Mouse (Mus musculus) NIH3T3 (cell line): ENCODE results near the gene Adam15.

Source experiments
- DNase-seq: peaks from one replicate; pipeline ENCODE4 v3.0.0-alpha.2; 2012; ENCODE audit warnings: low read depth

Adam15 gene

DNA sequence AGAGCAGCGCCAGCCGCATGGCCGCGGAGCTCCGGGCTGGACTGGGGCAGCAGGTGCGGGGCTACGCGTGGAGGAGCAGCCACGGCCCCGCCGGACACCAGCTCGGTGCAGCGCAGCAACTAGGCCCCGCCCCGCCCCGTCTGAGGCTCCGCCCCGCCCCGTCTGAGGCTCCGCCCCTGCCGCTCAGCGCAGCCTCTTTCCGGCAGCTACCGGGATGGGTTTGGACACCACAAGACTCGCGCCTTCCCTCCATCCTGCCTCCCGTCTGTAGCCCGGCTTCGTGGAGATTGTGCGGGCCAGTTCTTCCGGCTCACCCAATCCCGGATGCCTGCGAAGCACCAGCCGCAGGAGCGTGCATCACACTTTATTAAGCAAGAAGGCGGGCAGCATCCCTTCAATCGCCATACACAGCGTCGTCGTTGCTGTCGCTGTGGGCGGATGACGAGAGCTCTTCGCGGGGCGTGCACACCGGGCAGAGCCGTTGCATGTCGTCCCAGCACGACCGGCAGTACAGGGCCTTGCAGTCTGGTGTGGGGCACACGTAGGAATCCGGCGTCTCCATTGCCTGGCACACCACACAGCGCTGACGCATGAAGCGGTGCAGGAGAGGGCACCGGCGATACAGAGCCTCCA, at the start of gene Adam15:
Gene Adam15 (minus strand): TSS at position 128 of the 633 bp plus-strand sequence.
- peak; percentile 91 for DNase-seq

- DNase-seq: no peak
Measured at GRCm38 (mm10) chr3:89396654-89397005, 46.8 kb upstream of the Adam15 start.

DNA sequence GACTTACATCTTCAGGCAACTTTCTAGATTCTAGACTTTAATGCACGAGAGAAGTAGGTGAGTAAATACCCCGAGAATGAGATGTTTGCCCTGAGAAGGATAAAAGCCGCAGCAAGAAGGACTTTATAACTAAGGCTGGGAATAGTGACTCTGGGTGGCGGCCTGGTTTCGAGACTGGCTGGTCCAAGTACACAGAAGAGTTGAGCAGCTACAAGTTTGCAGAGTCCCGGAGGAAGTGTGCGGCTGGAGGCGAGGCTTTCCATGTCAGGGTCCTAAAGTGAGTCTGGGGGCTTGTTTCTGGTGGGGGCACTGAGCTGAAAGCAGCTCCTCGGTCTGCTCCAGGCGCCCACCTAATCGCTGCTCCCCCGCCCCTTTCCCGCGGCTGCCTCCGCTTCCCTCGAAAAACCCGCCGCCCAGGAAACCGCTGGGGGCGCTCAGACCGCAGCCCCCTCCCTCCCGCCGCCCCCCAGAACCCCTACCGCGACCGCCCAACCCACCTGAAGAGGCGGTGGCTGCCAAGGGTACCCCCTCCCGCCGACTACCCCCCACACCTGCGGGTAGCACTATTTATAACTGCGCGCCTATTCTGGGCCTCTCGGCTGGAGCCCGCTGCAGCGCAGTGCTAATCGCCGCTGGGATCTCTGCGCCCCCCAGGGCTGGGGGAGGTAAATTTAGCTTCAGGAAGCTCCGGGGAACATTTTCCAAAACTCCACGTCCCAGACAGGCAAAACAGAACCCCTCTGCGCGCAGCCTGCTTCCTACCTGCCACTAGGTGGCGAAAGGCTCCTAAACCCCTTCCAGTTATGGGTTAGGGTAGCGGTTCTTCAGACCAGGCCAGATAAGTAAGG, 46.2 kb upstream of the Adam15 start:
- peak; percentile 93 for DNase-seq

DNA sequence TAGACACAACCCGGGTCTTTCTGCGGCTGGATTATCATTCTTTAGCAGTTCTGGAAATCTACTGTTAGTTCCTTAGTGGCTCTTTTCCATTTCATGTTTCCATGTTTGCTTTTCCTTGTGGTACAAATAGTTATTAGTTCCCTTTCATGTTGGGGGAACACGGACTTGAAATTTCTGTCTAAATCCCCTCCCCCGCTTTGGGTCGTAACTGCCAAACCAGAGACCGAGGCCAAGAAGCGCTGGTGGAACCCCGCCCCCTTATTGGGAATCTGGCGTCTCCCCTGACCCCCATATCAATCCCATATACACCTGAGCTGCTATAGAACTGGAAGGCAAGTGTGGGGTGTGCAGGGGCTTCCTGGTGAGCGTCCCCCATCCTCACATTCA, 45.6 kb upstream of the Adam15 start:
- DNase-seq: peak; percentile 21

DNA sequence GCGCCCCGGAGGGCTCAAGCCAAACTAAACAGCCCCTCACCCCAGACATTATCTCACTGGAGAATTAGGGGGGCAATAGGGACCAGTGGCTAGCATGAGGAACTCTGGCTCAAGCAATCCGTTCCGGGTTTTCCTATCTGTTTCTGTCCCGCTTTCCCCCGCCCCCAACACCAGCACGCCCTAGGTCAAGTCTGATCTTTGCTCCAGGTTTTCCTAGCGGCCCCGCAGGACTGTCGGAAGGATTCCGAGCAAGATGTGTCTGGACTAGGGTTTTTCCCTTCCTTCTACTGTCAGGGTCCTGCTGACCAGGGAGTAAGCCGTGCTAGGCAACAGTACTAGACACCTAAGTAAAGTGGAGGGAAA, 45.1 kb upstream of the Adam15 start:
- DNase-seq: no peak

DNA sequence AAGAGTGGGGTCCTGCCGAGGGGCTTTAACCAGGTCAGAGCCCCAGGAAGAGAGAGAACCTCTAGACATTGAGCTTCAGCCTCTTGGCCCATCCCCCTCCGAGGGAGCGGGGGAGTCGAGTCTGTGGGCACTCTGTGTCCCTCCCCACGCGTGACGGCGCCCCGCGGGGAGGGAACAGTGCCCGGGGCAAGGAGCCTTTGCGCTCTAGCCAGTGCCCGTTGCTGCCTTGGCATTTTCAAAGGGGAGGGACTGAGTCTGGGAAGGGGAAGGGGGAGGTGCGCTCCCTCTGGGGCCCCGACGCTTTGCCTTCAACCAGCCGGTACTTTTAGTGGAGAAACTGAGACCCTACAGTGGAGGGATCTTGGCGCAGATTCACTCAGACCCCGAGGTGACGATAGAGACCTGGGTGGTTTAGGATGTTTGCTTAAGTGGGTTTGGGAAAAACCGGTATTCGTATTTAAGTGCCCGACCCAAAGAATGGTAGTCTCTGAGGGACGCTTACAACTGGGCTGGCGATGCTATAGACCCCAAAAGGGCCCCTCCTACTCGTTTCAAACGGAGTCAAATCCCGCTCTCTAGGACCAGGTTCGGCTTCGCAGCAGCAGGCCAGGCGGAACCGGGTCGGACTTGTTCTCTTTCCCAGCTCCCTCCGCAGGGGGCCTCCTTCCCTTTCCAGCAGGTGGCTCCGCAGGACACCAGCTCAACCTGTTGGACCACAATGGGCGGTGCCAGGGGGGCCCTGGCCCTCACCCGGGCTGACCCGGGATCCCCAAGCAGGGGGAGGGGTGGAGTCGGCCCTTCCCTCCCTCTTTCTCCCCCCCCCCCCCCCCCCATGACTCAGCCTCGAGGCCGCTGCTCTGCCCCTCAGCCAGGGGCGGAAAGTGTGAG, 44.5 kb upstream of the Adam15 start, which contains the start of gene Zbtb7b:
Gene Zbtb7b (minus strand): TSS at position 771 of the 888 bp plus-strand sequence.
- DNase-seq: peak; percentile 85

DNA sequence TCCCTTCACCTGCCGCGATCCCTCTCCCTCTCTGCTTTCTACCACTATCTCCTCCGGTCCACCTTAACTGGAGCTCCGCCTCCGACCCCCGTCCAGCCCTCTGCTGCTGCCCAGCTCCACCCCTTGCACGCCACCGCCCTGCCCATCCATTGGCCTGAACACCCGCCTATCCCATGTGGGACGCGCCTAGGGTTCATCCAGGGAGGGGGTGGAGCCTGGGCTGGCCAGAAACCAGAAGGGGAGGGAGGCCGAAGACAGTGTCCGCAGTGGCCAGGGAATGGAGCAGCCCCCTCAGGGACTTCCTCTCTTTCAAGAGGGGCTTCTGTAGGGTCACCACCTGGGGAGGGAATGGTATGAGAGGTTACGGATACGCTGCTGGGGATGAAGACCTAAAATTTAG, 43.8 kb upstream of the Adam15 start:
- DNase-seq: peak; percentile 99

- peak; percentile 42 for DNase-seq
Measured at GRCm38 (mm10) chr3:89392871-89393311, 43.1 kb upstream of the Adam15 start.

GRCm38 (mm10) chr3:89391663-89392511, 42.1 kb upstream of the Adam15 start:
- peak; percentile 72 for DNase-seq

- peak; percentile 51 for DNase-seq
Measured at GRCm38 (mm10) chr3:89390699-89391662, 41.2 kb upstream of the Adam15 start.

GRCm38 (mm10) chr3:89390111-89390515, 40.3 kb upstream of the Adam15 start:
- peak; percentile 81 for DNase-seq

DNA sequence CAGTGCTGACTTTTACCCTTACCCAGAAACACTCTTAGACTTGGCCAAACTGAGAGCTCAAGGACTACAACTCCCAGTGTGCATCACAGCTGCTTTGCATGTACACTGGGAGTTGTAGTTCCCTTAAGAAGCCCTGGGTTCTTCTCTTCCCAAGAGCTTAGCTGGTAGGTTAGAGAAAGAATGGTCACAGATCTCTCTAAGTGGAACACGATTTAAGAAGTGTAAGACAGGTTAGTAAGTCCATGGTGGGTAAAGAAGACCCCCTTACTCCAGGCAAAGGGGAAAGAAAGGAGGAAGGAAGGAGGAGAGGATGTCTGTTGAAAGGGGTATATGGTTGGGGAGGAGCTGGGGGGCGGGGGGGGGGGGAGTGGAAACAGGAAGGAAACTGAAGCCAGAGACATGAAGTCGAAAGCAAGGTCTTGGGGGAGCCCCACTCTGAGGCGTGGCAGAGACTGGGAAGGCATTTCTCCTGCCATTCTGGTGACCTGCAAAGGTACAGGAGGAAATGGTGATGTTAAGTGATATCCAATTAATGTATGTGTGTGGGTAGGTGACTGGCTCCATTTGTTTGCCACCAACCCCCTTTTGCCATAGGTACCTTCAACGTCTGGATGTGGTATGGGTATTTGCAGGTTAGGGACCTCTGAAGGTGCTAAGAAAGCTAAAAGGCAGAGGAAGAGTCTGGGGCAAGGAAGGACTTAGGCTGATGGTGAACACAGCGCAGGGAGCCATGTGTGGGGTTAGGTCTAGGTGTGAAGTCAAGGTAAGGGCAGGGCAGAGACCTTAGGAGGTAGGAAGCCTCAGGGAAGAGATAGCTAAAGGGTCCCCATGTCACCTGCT, 39.3 kb upstream of the Adam15 start:
- peak; percentile 49 for DNase-seq

GRCm38 (mm10) chr3:89388134-89388881, 38.5 kb upstream of the Adam15 start:
- no peak for DNase-seq

DNA sequence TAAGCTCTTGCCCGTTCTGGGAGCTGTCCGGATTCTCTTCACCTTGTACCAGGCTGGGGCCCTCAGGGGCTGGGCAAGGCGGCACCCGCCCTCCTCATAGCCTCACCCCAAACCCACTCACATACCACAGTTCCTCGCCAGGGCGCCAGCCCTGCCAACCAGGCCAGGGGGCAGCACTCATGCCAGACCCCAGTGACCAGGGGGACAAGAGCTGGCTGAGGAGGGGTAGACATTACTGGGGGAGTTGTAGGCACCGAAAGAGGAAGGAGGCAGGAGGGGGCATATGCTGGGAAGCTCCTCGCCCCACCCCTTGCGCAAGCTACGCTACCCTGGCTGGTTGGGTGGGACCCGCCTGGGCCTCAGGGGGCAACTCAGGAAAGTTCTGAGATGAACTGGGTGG, 37.8 kb upstream of the Adam15 start:
- no peak for DNase-seq

GRCm38 (mm10) chr3:89386438-89387420, 36.9 kb upstream of the Adam15 start:
- DNase-seq: no peak

DNA sequence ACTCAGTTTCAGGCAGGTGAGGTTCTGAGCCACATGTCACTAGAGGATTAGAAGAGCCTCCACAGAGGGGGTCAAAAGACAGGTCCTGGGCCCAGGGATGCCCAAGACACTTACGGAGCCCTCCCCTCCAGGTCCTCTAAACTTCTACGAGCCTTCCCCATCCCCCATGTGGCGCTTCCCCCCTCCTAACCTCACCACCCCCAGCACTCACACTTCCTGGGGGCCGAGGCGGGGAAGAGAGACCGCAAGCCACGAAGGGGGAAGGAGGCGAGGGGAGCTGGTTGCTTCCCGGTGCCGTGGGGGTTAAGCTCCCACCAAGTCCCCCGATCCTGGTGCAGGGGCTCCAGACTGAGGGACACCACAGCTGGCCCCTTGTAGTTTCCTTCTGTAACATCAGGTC, 35.7 kb upstream of the Adam15 start:
- DNase-seq: no peak

DNA sequence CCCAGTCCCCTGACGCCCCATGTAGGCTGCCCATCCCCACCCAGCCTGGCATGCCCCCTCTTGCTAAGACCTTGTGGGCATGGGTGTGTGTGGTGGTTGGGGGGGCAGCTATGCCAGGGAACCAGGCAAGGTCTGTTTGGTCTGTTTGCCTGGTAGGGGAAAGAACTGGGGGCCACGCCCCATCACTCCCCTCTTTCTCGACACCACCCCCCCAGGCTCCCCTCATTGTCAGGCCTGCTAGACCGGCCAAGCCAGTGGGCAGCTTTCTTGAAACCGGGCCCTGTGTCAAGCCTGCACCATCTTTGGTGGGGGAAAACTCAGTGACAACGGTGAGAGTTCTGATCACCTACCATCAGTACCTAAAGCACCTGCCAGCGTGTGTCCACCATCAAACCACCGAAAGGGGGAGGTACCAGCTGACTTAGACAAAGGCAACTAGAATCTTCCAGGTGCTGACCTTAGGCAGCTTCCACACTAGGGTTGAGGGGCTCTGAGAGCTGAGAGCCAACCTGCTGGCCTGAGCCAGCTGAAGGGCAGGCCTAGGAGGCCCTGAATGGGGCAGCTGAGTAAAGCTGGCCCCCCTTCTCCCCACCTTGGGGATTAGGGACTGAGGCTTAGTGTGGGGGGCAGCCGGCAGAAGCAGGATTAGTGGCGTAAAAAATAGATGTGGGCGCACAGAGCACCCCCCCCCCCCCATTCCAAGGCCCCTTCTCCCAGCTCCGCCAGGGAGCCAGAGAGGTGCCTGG, 34.7 kb upstream of the Adam15 start:
- DNase-seq: no peak
